Mouse (Mus musculus) limb, embryonic 14.5 days (tissue): ENCODE results near the gene Sema4b. TPM values are rescaled to one million over a fixed set of nuclear protein-coding genes. Genes with fewer than 3 reads are reported as not detected.

Experiments used
- ATAC-seq: fragments of 200-750 bp; cut with Nextera tagmentation; 2 replicates; pipeline ENCODE4 v1.8.0; 2017; ENCODE audit warnings: low read depth, moderate number of reproducible peaks, moderate TSS enrichment; ENCODE audit not compliant: low FRiP score
- DNase-seq: peaks from one replicate; pipeline ENCODE4 v3.0.0-alpha.2; 2015; ENCODE audit warnings: low spot score
- H3K27ac ChIP-seq: fragments of 300-500 bp; sonication (generic); replicated peaks from 2 replicates; pipeline ENCODE4 v1.5.1; 2014; ENCODE audit warnings: low read depth, mild to moderate bottlenecking, low read length, moderate library complexity, mixed read lengths
- H3K27me3 ChIP-seq: fragments of 300-500 bp; sonication (generic); 2 replicates; pipeline ENCODE4 v1.6.1; 2014; ENCODE audit warnings: low read length, mixed read lengths; ENCODE audit not compliant: control insufficient read depth, insufficient read depth
- H3K36me3 ChIP-seq: fragments of 300-500 bp; sonication (generic); 2 replicates; pipeline ENCODE4 v1.6.1; 2014; ENCODE audit warnings: mild to moderate bottlenecking, low read length, moderate library complexity, mixed read lengths; ENCODE audit not compliant: control insufficient read depth, insufficient read depth
- H3K4me1 ChIP-seq: fragments of 300-500 bp; sonication (generic); 2 replicates; pipeline ENCODE4 v1.6.1; 2014; ENCODE audit warnings: antibody characterized with exemption, low read length, mixed read lengths; ENCODE audit not compliant: control insufficient read depth, insufficient read depth
- H3K4me2 ChIP-seq: fragments of 300-500 bp; sonication (generic); replicated peaks from 2 replicates; pipeline ENCODE4 v1.6.1; 2014; ENCODE audit warnings: low read depth, mild to moderate bottlenecking, low read length, moderate library complexity; ENCODE audit not compliant: severe bottlenecking
- H3K4me3 ChIP-seq: fragments of 300-500 bp; sonication (generic); replicated peaks from 2 replicates; pipeline ENCODE4 v1.5.1; 2014; ENCODE audit warnings: low read length
- H3K9ac ChIP-seq: fragments of 300-500 bp; sonication (generic); 2 replicates; pipeline ENCODE4 v1.6.1; 2014; ENCODE audit warnings: mild to moderate bottlenecking, low read depth, low read length, moderate library complexity; ENCODE audit not compliant: severe bottlenecking
- H3K9me3 ChIP-seq: fragments of 300-500 bp; sonication (generic); 2 replicates; pipeline ENCODE4 v1.6.1; 2016; ENCODE audit warnings: low read length; ENCODE audit not compliant: control insufficient read depth
- POLR2A ChIP-seq: fragments of 200-500 bp; IDR thresholded peaks from 2 replicates; pipeline ENCODE4 v1.8.0; 2012; ENCODE audit warnings: inconsistent platforms, mild to moderate bottlenecking, moderate library complexity, borderline replicate concordance; ENCODE audit not compliant: insufficient read depth, insufficient read length; ENCODE audit errors: extremely low read depth
- WGBS: fragments of 180-500 bp; shearing (Covaris S2); extraction: QIAGEN DNeasy Blood & Tissue Kit; methylation state at CpG from one replicate; pipeline ENCODE4 v1.1.7; 2014; 5-methylcytosine and 5-hydroxymethylcytosine counted together
- polyA plus RNA-seq, 2 experiments: library from polyadenylated mRNA; depleted of rRNA in 1 of 2; stranded (reverse) in 1 of 2; unstranded in 1 of 2; fragments of >200 nt; fragmentation: Nextera tagmentation in 1 of 2; extraction: Ambion mirVana in 1 of 2; gene quantifications; 2 replicates each; pipeline versions ENCODE4 v1.2.1 to v1.2.3; 2012 to 2014

Gene Sema4b
- polyA plus RNA-seq, 2 experiments = 8.2 to 11.5 TPM

GRCm38 (mm10) chr7:80267764-80268163, 81.1 kb downstream of the Sema4b start:
- no peaks in the 10 kb centered on the region for H3K27me3 ChIP-seq
- no peak overlapping the region for H3K9ac ChIP-seq
- H3K36me3 ChIP-seq = peaks cover 31% of the 10 kb centered on the region
- WGBS = 66% methylated on average over 1 of the region's 1 CpGs
- no peaks in the 10 kb centered on the region for H3K9me3 ChIP-seq
- no peak overlapping the region for H3K4me2 ChIP-seq
- H3K4me3 ChIP-seq = no peak overlapping the region
- no peak for DNase-seq
- no peak overlapping the region for H3K27ac ChIP-seq
- TF ChIP-seq POLR2A = no peak
- H3K4me1 ChIP-seq = peaks cover 15% of the 10 kb centered on the region
- no peak for ATAC-seq

DNA sequence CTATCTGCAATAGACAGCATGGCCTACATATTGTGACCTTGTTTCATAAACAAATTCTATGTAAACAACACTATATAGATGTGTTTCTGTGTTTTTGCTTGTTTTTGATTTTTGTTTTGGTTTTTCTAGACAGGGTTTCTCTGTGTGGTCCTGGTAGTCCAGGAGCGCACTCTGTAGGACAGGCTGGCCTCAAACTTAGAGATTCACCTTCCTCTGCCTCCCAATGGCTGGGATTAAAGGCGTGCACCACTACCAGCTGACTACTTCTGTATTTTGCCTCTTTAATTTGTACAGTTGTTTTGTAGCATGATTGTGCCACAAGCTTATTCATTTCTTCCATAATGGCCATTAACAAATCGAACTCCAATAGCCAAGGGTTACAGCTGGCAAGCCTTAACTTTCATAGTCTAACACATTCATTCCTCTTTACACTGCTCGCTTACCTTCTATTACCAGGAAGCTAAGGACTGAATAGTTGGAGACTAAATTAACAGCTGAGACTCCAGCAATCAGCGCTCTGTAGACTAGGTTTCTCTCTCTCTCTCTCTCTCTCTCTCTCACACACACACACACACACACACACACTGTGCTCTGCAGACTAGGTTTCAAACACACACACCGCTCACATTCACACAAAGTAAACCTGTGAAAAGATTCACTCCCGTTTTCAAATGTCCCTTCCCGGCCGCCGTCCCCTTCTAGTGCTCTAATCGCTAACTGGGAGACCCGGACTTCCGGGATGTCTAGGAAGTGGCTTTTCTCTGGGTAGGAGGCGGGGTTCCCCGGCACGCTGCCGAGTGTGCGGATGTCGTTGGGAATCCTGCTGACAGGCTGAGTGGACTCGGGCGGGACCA, 82.5 kb downstream of the Sema4b start, which contains the start of gene Vps33b:
Vps33b (plus strand) TSS at position 753 of the 854 bp plus-strand sequence.
- Histone ChIP-seq H3K9ac (peak within 1 kb of the TSS; percentile 68), H3K27ac (no peak within 1 kb of the TSS; the same call in 1 of the 2 replicates), H3K4me1 (peaks cover 15% of the 10 kb centered on the region), H3K36me3 (peaks cover 35% of the 10 kb centered on the region), H3K27me3 (no peaks in the 10 kb centered on the region), H3K4me2 (peak within 1 kb of the TSS; percentile 90), H3K9me3 (0 out of 2 replicates have a peak, but pooled peaks cover 3% of the 10 kb centered on the region), H3K4me3 (peak within 1 kb of the TSS; percentile 90)
- WGBS = 4% methylated on average over 21 of the region's 21 CpGs
- 0 out of 2 replicates have a peak, but pooled peaks have one; percentile 46 for TF ChIP-seq POLR2A
- peak; percentile 93 for ATAC-seq
- DNase-seq = peak; percentile 97

- TF ChIP-seq POLR2A = no peak
Observed at GRCm38 (mm10) chr7:80269751-80270255, 83.2 kb downstream of the Sema4b start.

GRCm38 (mm10) chr7:80273456-80273855, 86.8 kb downstream of the Sema4b start:
- TF ChIP-seq POLR2A = no peak
- ATAC-seq = no peak
- 88% methylated on average over 2 of the region's 2 CpGs for WGBS

More at GRCm38 (mm10) chr7:80269751-80270255, 83.2 kb downstream of the Sema4b start:
- Histone ChIP-seq H3K9me3 (peaks cover 8% of the 10 kb centered on the region; the same call in 1 of the 2 replicates), H3K27me3 (no peaks in the 10 kb centered on the region), H3K4me3 (peak overlapping the region; percentile 90), H3K27ac (no peak overlapping the region), H3K4me2 (peak overlapping the region; percentile 90), H3K36me3 (peaks cover 36% of the 10 kb centered on the region), H3K9ac (peak overlapping the region; percentile 68), H3K4me1 (peaks cover 15% of the 10 kb centered on the region)
- under 1% methylated on average over 23 of the region's 23 CpGs for WGBS
- DNase-seq = no peak
- ATAC-seq = peak; percentile 28; the same call in 1 of the 2 replicates

More at GRCm38 (mm10) chr7:80273456-80273855, 86.8 kb downstream of the Sema4b start:
- peaks cover 15% of the 10 kb centered on the region for H3K4me1 ChIP-seq
- no peak overlapping the region for H3K27ac ChIP-seq
- peaks cover 46% of the 10 kb centered on the region for H3K36me3 ChIP-seq
- H3K9ac ChIP-seq = no peak overlapping the region
- H3K4me2 ChIP-seq = no peak overlapping the region
- no peaks in the 10 kb centered on the region for H3K27me3 ChIP-seq
- DNase-seq = no peak
- peaks cover 14% of the 10 kb centered on the region; the same call in 1 of the 2 replicates for H3K9me3 ChIP-seq
- H3K4me3 ChIP-seq = no peak overlapping the region

Other genes with a start within 250 kb of the Sema4b start
- 24.7 and 35.5 TPM in 2 replicates for gene Zfp710, start 162.0 kb upstream of the Sema4b start, polyA plus RNA-seq (2012; rRNA removed)
- 15.0 and 16.9 TPM in 2 replicates for gene Zfp710, start 162.0 kb upstream of the Sema4b start, polyA plus RNA-seq (2014; fragmentation: Nextera tagmentation; extraction: Ambion mirVana)
- 457 and 501 TPM in 2 replicates for gene Idh2, start 71.4 kb upstream of the Sema4b start, polyA plus RNA-seq (2012; rRNA removed)
- 580 and 595 TPM in 2 replicates for gene Idh2, start 71.4 kb upstream of the Sema4b start, polyA plus RNA-seq (2014; fragmentation: Nextera tagmentation; extraction: Ambion mirVana)
- gene Cib1, start 46.0 kb downstream of the Sema4b start, polyA plus RNA-seq (2012; rRNA removed) = 37.8 and 52.0 TPM in 2 replicates
- gene Cib1, start 46.0 kb downstream of the Sema4b start, polyA plus RNA-seq (2014; fragmentation: Nextera tagmentation; extraction: Ambion mirVana) = 66.1 and 72.1 TPM in 2 replicates
- gene Gdpgp1, start 46.0 kb downstream of the Sema4b start, polyA plus RNA-seq (2012; rRNA removed) = 2.0 TPM in 2 replicates
- 2.1 and 2.4 TPM in 2 replicates for gene Gdpgp1, start 46.0 kb downstream of the Sema4b start, polyA plus RNA-seq (2014; fragmentation: Nextera tagmentation; extraction: Ambion mirVana)
- gene Ttll13, start 59.5 kb downstream of the Sema4b start, polyA plus RNA-seq (2012; rRNA removed) = 0.28 and 0.59 TPM in 2 replicates
- 0.73 and 0.94 TPM in 2 replicates for gene Ttll13, start 59.5 kb downstream of the Sema4b start, polyA plus RNA-seq (2014; fragmentation: Nextera tagmentation; extraction: Ambion mirVana)
- gene Ngrn, start 74.4 kb downstream of the Sema4b start, polyA plus RNA-seq (2012; rRNA removed) = 50.0 and 51.6 TPM in 2 replicates
- 47.5 and 49.9 TPM in 2 replicates for gene Ngrn, start 74.4 kb downstream of the Sema4b start, polyA plus RNA-seq (2014; fragmentation: Nextera tagmentation; extraction: Ambion mirVana)
- gene Vps33b, start 82.8 kb downstream of the Sema4b start, polyA plus RNA-seq (2012; rRNA removed) = 17.0 and 19.1 TPM in 2 replicates
- gene Vps33b, start 82.8 kb downstream of the Sema4b start, polyA plus RNA-seq (2014; fragmentation: Nextera tagmentation; extraction: Ambion mirVana) = 8.6 and 9.2 TPM in 2 replicates
- gene Prc1, start 107.6 kb downstream of the Sema4b start, polyA plus RNA-seq (2012; rRNA removed) = 78.5 and 79.9 TPM in 2 replicates
- 109 and 111 TPM in 2 replicates for gene Prc1, start 107.6 kb downstream of the Sema4b start, polyA plus RNA-seq (2014; fragmentation: Nextera tagmentation; extraction: Ambion mirVana)
- 22.5 and 26.2 TPM in 2 replicates for gene Rccd1, start 137.6 kb downstream of the Sema4b start, polyA plus RNA-seq (2012; rRNA removed)
- gene Rccd1, start 137.6 kb downstream of the Sema4b start, polyA plus RNA-seq (2014; fragmentation: Nextera tagmentation; extraction: Ambion mirVana) = 8.0 and 10.2 TPM in 2 replicates
- gene Unc45a, start 154.2 kb downstream of the Sema4b start, polyA plus RNA-seq (2012; rRNA removed) = 55.1 and 62.6 TPM in 2 replicates
- gene Unc45a, start 154.2 kb downstream of the Sema4b start, polyA plus RNA-seq (2014; fragmentation: Nextera tagmentation; extraction: Ambion mirVana) = 36.9 and 40.4 TPM in 2 replicates
- 48.8 and 50.4 TPM in 2 replicates for gene Hddc3, start 156.3 kb downstream of the Sema4b start, polyA plus RNA-seq (2012; rRNA removed)
- 23.1 and 23.8 TPM in 2 replicates for gene Hddc3, start 156.3 kb downstream of the Sema4b start, polyA plus RNA-seq (2014; fragmentation: Nextera tagmentation; extraction: Ambion mirVana)
- 64.8 and 89.1 TPM in 2 replicates for gene Man2a2, start 184.5 kb downstream of the Sema4b start, polyA plus RNA-seq (2012; rRNA removed)
- 14.8 and 18.4 TPM in 2 replicates for gene Man2a2, start 184.5 kb downstream of the Sema4b start, polyA plus RNA-seq (2014; fragmentation: Nextera tagmentation; extraction: Ambion mirVana)
- gene Fes, start 201.1 kb downstream of the Sema4b start, polyA plus RNA-seq (2012; rRNA removed) = 23.5 and 26.0 TPM in 2 replicates
- gene Fes, start 201.1 kb downstream of the Sema4b start, polyA plus RNA-seq (2014; fragmentation: Nextera tagmentation; extraction: Ambion mirVana) = 12.6 and 14.5 TPM in 2 replicates
- gene Furin, start 218.6 kb downstream of the Sema4b start, polyA plus RNA-seq (2012; rRNA removed) = 40.5 and 58.3 TPM in 2 replicates
- gene Furin, start 218.6 kb downstream of the Sema4b start, polyA plus RNA-seq (2014; fragmentation: Nextera tagmentation; extraction: Ambion mirVana) = 17.0 and 19.8 TPM in 2 replicates